Comparison of ENCODE assay signal across 9 mouse cellular contexts in genomic region chr10:81409330-81409729, GRCm38 (mm10). TPM values are rescaled to one million over a fixed set of nuclear protein-coding genes. Genes with fewer than 3 reads are reported as not detected.
A peak's percentile ranks its signal among the peaks of the same experiment; 100 is the strongest.
DNase-seq lines count a peak whose midpoint lies in the region; ATAC-seq and TF ChIP-seq lines count a peak whose summit lies in the region.
"Had no signal": no experiment of that assay in that cellular context is flagged by ENCODE, and none has a peak within 500 bp of the region (broad histone marks: within the 10 kb centered on the region; RNA-seq: fewer than 3 reads in every experiment).

No protein-coding gene starts in this region.

- TF ChIP-seq CTCF in heart, postnatal 0 days (IDR thresholded peaks at IDR 0.05; ENCODE audit: low read depth): no peak
- no peak for TF ChIP-seq CTCF in E14TG2a.4 (conservative IDR thresholded peaks at IDR 0.05; ENCODE audit: low read length)
- no peak for TF ChIP-seq CTCF in liver, adult 2 months (IDR thresholded peaks at IDR 0.05; ENCODE audit: low read depth, low read length)

- H3K79me2 ChIP-seq in liver, adult 2 months (ENCODE audit: control insufficient read depth, insufficient read depth, low read length): peaks cover 10% of the 10 kb centered on the region; the same call in 1 of the 2 replicates

- no peaks in the 10 kb centered on the region for H3K9me3 ChIP-seq in heart, postnatal 0 days (replicated peaks; ENCODE audit: control insufficient read depth, low read length)
- H3K9me3 ChIP-seq in E14TG2a.4 (ENCODE audit: low read length): no peaks in the 10 kb centered on the region
- no peaks in the 10 kb centered on the region for H3K9me3 ChIP-seq in embryonic facial prominence, embryonic 13.5 days

- no peak overlapping the region for H3K9ac ChIP-seq in heart, postnatal 0 days (replicated peaks; ENCODE audit: low read depth, low read length)
- no peak overlapping the region for H3K9ac ChIP-seq in embryonic facial prominence, embryonic 13.5 days
- peak overlapping the region; percentile 6; the same call in 1 of the 2 replicates for H3K9ac ChIP-seq in liver, adult 2 months (ENCODE audit: low read depth, low read length)

- no peak overlapping the region for H3K4me3 ChIP-seq in heart, postnatal 0 days (ENCODE audit: low read depth, low read length)
- H3K4me3 ChIP-seq in E14TG2a.4 (replicated peaks; ENCODE audit: low read length): peak overlapping the region; percentile 73
- no peak overlapping the region for H3K4me3 ChIP-seq in embryonic facial prominence, embryonic 13.5 days
- no peak overlapping the region for H3K4me3 ChIP-seq in liver, adult 2 months (ENCODE audit: insufficient read depth, low read depth, low read length)

- ATAC-seq in heart, postnatal 0 days (ENCODE audit: insufficient read depth, low read depth): no peak
- ATAC-seq in embryonic facial prominence, embryonic 13.5 days (ENCODE audit: insufficient number of reproducible peaks, insufficient read depth, low FRiP score, low TSS enrichment, low read depth): no peak
- ATAC-seq: midbrain, embryonic 16.5 days had no signal

- TF ChIP-seq POLR2A in liver, adult 2 months (IDR thresholded peaks at IDR 0.05; ENCODE audit: extremely low read depth, insufficient read depth, low read length): no peak

- H3K36me3 ChIP-seq in heart, postnatal 0 days (replicated peaks; ENCODE audit: control insufficient read depth, insufficient read depth, low read length): peaks cover 37% of the 10 kb centered on the region
- peaks cover 55% of the 10 kb centered on the region for H3K36me3 ChIP-seq in E14TG2a.4 (ENCODE audit: insufficient read depth, low read length)
- H3K36me3 ChIP-seq in embryonic facial prominence, embryonic 13.5 days: peaks cover 66% of the 10 kb centered on the region
- peaks cover 17% of the 10 kb centered on the region; the same call in 1 of the 2 replicates for H3K36me3 ChIP-seq in liver, adult 2 months (ENCODE audit: control insufficient read depth, insufficient read depth, low read length)

- no peak for DNase-seq in heart, postnatal 0 days (ENCODE audit: low spot score)
- DNase-seq in heart, adult 18-20 months: no peak
- DNase-seq in liver, adult 2 months (ENCODE audit: extremely low read depth, low read depth, low spot score): no peak
- DNase-seq in layer of hippocampus, postnatal 14 days (ENCODE audit: low spot score in 2 of 2): no peak
- no peak for DNase-seq in adipocyte (ENCODE audit: low spot score)
- DNase-seq in adrenal gland, postnatal 10 days: no peak

- H3K4me1 ChIP-seq in heart, postnatal 0 days (ENCODE audit: control insufficient read depth, insufficient read depth): peaks cover 61% of the 10 kb centered on the region
- H3K4me1 ChIP-seq in E14TG2a.4 (replicated peaks; ENCODE audit: low read depth, low read length): peaks cover 99% of the 10 kb centered on the region
- peaks cover 87% of the 10 kb centered on the region for H3K4me1 ChIP-seq in embryonic facial prominence, embryonic 13.5 days
- peaks cover 53% of the 10 kb centered on the region for H3K4me1 ChIP-seq in liver, adult 2 months (ENCODE audit: control insufficient read depth, insufficient read depth, low read length)

- no peak overlapping the region for H3K4me2 ChIP-seq in heart, postnatal 0 days (ENCODE audit: low read depth, low read length)
- no peak overlapping the region for H3K4me2 ChIP-seq in embryonic facial prominence, embryonic 13.5 days

- TF ChIP-seq EP300 in heart, postnatal 0 days (IDR thresholded peaks at IDR 0.05; ENCODE audit: low read depth): no peak

- H3K27me3 ChIP-seq in heart, postnatal 0 days (ENCODE audit: control insufficient read depth, insufficient read depth, low read length): no peaks in the 10 kb centered on the region
- 0 out of 2 replicates have a peak, but pooled peaks cover 8% of the 10 kb centered on the region for H3K27me3 ChIP-seq in E14TG2a.4 (ENCODE audit: insufficient read depth, low read length)
- peaks cover 21% of the 10 kb centered on the region for H3K27me3 ChIP-seq in embryonic facial prominence, embryonic 13.5 days
- H3K27me3 ChIP-seq in liver, adult 2 months (ENCODE audit: control insufficient read depth, insufficient read depth, low read length): no peaks in the 10 kb centered on the region

- 35% methylated on average over 8 of the region's 8 CpGs for WGBS in heart, postnatal 0 days
- 11% methylated on average over 8 of the region's 8 CpGs for WGBS in embryonic facial prominence, embryonic 13.5 days
- WGBS in liver, adult 2 months: 50% methylated on average over 8 of the region's 8 CpGs

- H3K27ac ChIP-seq in heart, postnatal 0 days (ENCODE audit: low read depth): peak overlapping the region; percentile 97
- H3K27ac ChIP-seq in embryonic facial prominence, embryonic 13.5 days: peak overlapping the region; percentile 23; the same call in 1 of the 2 replicates
- peak overlapping the region; percentile 14; the same call in 1 of the 2 replicates for H3K27ac ChIP-seq in liver, adult 2 months (replicated peaks; ENCODE audit: insufficient read depth, low read depth, low read length)

RNA-seq across cellular contexts. Expression of gene Smim24, which starts 16.5 kb away (rescaled TPM):
- 6.6 and 7.8 TPM in 2 replicates for total RNA-seq in heart, postnatal 0 days (2014; rRNA removed; ENCODE audit: low replicate concordance)
- polyA plus RNA-seq in heart, postnatal 0 days (2015; fragmentation: Nextera tagmentation; extraction: Ambion mirVana): 3.3 and 3.8 TPM in 2 replicates
- total RNA-seq in heart, adult 18-20 months (2021): 1 to 10 TPM; 1.9 to 2.2 TPM
- polyA plus RNA-seq in embryonic facial prominence, embryonic 13.5 days (2015; fragmentation: Nextera tagmentation; extraction: Ambion mirVana): 3.1 and 7.1 TPM in 2 replicates
- 1.3 and 1.5 TPM in 2 replicates for total RNA-seq in liver, adult 2 months (2014; rRNA removed)
- 2.3 and 4.1 TPM in 2 replicates for polyA plus RNA-seq in liver, adult 2 months (2012; rRNA removed)
- 1 to 10 TPM; 1.1 to 1.5 TPM for total RNA-seq in layer of hippocampus, postnatal 14 days (2021)
- 1 to 10 TPM; 1.2 to 1.6 TPM for total RNA-seq in adrenal gland, postnatal 10 days (2021)

RNA-seq across cellular contexts. Expression of gene Gm48552, which starts 20.5 kb away (rescaled TPM):
- total RNA-seq in heart, postnatal 0 days (2014; rRNA removed; ENCODE audit: low replicate concordance): not detected in 2 replicates
- 0.45 and 0.70 TPM in 2 replicates for polyA plus RNA-seq in heart, postnatal 0 days (2015; fragmentation: Nextera tagmentation; extraction: Ambion mirVana)
- under 1 TPM in 1 of 2 experiments, not detected in 1; 0.51 TPM for total RNA-seq in heart, adult 18-20 months (2021)
- 1.2 and 1.5 TPM in 2 replicates for polyA plus RNA-seq in embryonic facial prominence, embryonic 13.5 days (2015; fragmentation: Nextera tagmentation; extraction: Ambion mirVana)
- total RNA-seq in liver, adult 2 months (2014; rRNA removed): 0.40 TPM in 1 of 2 replicates, not detected in the other
- 0.26 and 1.4 TPM in 2 replicates for polyA plus RNA-seq in liver, adult 2 months (2012; rRNA removed)
- 1 to 10 TPM; 2.8 to 5.4 TPM for total RNA-seq in layer of hippocampus, postnatal 14 days (2021)
- total RNA-seq in adrenal gland, postnatal 10 days (2021): 1 to 10 TPM in 1 of 2 experiments, under 1 TPM in 1; 0.45 to 1.9 TPM

RNA-seq across cellular contexts. Expression of gene Gm48551, which starts 25.1 kb away (rescaled TPM):
- 0.11 TPM in 1 of 2 replicates, not detected in the other for total RNA-seq in heart, postnatal 0 days (2014; rRNA removed; ENCODE audit: low replicate concordance)
- 0.43 and 1.1 TPM in 2 replicates for polyA plus RNA-seq in heart, postnatal 0 days (2015; fragmentation: Nextera tagmentation; extraction: Ambion mirVana)
- total RNA-seq in heart, adult 18-20 months (2021): 1 to 10 TPM in 1 of 2 experiments, under 1 TPM in 1; 0.65 to 2.3 TPM
- 4.1 and 5.0 TPM in 2 replicates for polyA plus RNA-seq in embryonic facial prominence, embryonic 13.5 days (2015; fragmentation: Nextera tagmentation; extraction: Ambion mirVana)
- 2.4 TPM in 1 of 2 replicates, not detected in the other for total RNA-seq in liver, adult 2 months (2014; rRNA removed)
- 0.32 and 0.44 TPM in 2 replicates for polyA plus RNA-seq in liver, adult 2 months (2012; rRNA removed)
- 1 to 10 TPM; 3.1 to 4.5 TPM for total RNA-seq in layer of hippocampus, postnatal 14 days (2021)
- total RNA-seq in adrenal gland, postnatal 10 days (2021): 1 to 10 TPM; 1.1 to 1.6 TPM

RNA-seq across cellular contexts. Expression of gene Dohh, which starts 25.1 kb away (rescaled TPM):
- 123 and 139 TPM in 2 replicates for total RNA-seq in heart, postnatal 0 days (2014; rRNA removed; ENCODE audit: low replicate concordance)
- polyA plus RNA-seq in heart, postnatal 0 days (2015; fragmentation: Nextera tagmentation; extraction: Ambion mirVana): 75.2 and 77.6 TPM in 2 replicates
- 10 to 100 TPM; 49.9 to 59.6 TPM for total RNA-seq in heart, adult 18-20 months (2021)
- polyA plus RNA-seq in embryonic facial prominence, embryonic 13.5 days (2015; fragmentation: Nextera tagmentation; extraction: Ambion mirVana): 67.8 and 71.8 TPM in 2 replicates
- 39.7 and 53.8 TPM in 2 replicates for total RNA-seq in liver, adult 2 months (2014; rRNA removed)
- polyA plus RNA-seq in liver, adult 2 months (2012; rRNA removed): 42.6 and 49.7 TPM in 2 replicates
- 10 to 100 TPM; 73.7 to 74.3 TPM for total RNA-seq in layer of hippocampus, postnatal 14 days (2021)
- 10 to 100 TPM; 52.8 to 54.2 TPM for total RNA-seq in adrenal gland, postnatal 10 days (2021)

RNA-seq across cellular contexts. Expression of gene Fzr1, which starts 31.0 kb away (rescaled TPM):
- total RNA-seq in heart, postnatal 0 days (2014; rRNA removed; ENCODE audit: low replicate concordance): 47.6 and 53.9 TPM in 2 replicates
- 45.8 and 48.4 TPM in 2 replicates for polyA plus RNA-seq in heart, postnatal 0 days (2015; fragmentation: Nextera tagmentation; extraction: Ambion mirVana)
- total RNA-seq in heart, adult 18-20 months (2021): 10 to 100 TPM; 27.6 to 35.6 TPM
- polyA plus RNA-seq in embryonic facial prominence, embryonic 13.5 days (2015; fragmentation: Nextera tagmentation; extraction: Ambion mirVana): 102 and 119 TPM in 2 replicates
- 6.2 and 8.1 TPM in 2 replicates for total RNA-seq in liver, adult 2 months (2014; rRNA removed)
- polyA plus RNA-seq in liver, adult 2 months (2012; rRNA removed): 20.9 and 29.9 TPM in 2 replicates
- total RNA-seq in layer of hippocampus, postnatal 14 days (2021): 10 to 100 TPM; 68.6 to 73.2 TPM
- 10 to 100 TPM; 42.1 to 51.7 TPM for total RNA-seq in adrenal gland, postnatal 10 days (2021)

Comparison
In these comparisons a context has a peak if more than half of its experiments do, and no peak if none do; other contexts are left out.
1. H3K27ac ChIP-seq: peak in every context shown above with its lines; median percentile 97 in heart, postnatal 0 days; 23 in embryonic facial prominence, embryonic 13.5 days; 14 in liver, adult 2 months.